14 mouse cellular contexts compared by ENCODE assay signal in genomic region chr3:38280105-38280504, GRCm38 (mm10).
DNase-seq lines count a peak whose midpoint lies in the region; ATAC-seq lines count a peak whose summit lies in the region.
"Had no signal": no experiment of that assay in that cellular context is flagged by ENCODE, and none has a peak within 500 bp of the region (broad histone marks: within the 10 kb centered on the region; RNA-seq: fewer than 3 reads in every experiment).

No protein-coding gene starts in this region.

- ATAC-seq in neutrophil, adult 5-6 weeks (ENCODE audit: extremely low read depth, insufficient number of reproducible peaks, low FRiP score, poor library complexity, severe bottlenecking) = peak; percentile 58

- DNase-seq in lung, postnatal 25 days (ENCODE audit: low spot score) = peak; percentile 13
- DNase-seq in lung, postnatal 10 days = no peak
- DNase-seq in T-cell, adult 2 months (ENCODE audit: low spot score) = peak; percentile 90
- no peak for DNase-seq in cerebellum, postnatal 36 days
- DNase-seq in embryo, embryonic 10.5 days (ENCODE audit: low spot score) = no peak
- DNase-seq in adrenal gland, postnatal 36 days = no peak
- DNase-seq: cerebellum, postnatal 25 days; gastrocnemius, postnatal 10 days; kidney, adult 11 months; kidney, postnatal 10 days; liver, embryonic 13.5 days; lung, postnatal 14 days; right cerebral cortex, postnatal 14 days had no signal

Comparison
In these comparisons a context has a peak if more than half of its experiments do, and no peak if none do; other contexts are left out.
1. DNase-seq: peak in lung, postnatal 25 days (single experiment) and T-cell, adult 2 months (single experiment); none in lung, postnatal 10 days (single experiment), cerebellum, postnatal 36 days (0 of 2), embryo, embryonic 10.5 days (single experiment) and adrenal gland, postnatal 36 days (0 of 2).